Comparison of ENCODE assay signal across 15 mouse cellular contexts in the genomic region with DNA sequence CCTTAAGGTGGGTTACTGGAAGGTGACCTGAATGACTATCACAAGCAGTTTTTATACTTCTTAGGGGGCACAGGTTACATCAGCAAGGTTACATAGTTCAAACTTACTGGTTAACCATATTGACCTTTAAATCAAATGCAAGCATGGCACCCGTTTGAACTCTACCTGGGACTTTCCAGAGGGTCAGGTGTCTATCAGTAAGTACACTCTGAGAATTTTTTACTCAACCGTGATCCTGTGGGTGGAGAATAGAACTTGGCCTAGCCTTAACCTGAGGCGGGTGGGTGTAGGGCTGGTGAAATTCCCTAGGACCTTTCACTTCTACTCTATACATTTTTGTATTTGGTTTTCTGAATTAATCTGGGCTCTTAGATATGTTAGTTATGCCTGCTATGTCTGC.
"Had no signal": no experiment of that assay in that cellular context is flagged by ENCODE, and none has a peak within 500 bp of the region (broad histone marks: within the 10 kb centered on the region; RNA-seq: fewer than 3 reads in every experiment).

No protein-coding gene starts in this region.

- DNase-seq: gastrocnemius, adult 2 months; gastrocnemius, postnatal 10 days; gastrocnemius, postnatal 25 days; heart, adult 2 months; heart, postnatal 14 days; heart, postnatal 36 days; kidney, adult 11 months; kidney, adult 2 months; kidney, adult 9 months; kidney, postnatal 14 days; kidney, postnatal 36 days; left cerebral cortex, postnatal 4 days had no signal

- ATAC-seq: hindbrain, postnatal 0 days; intestine, embryonic 16.5 days; liver, embryonic 12.5 days had no signal
